Mouse (Mus musculus) embryonic fibroblast, embryonic 13.5 days (primary cell): ENCODE data around the gene Sirt7.

Experiments used
- CTCF ChIP-seq: IDR thresholded peaks from 2 replicates; pipeline ENCODE4 v1.5.1; 2011; ENCODE audit warnings: mild to moderate bottlenecking, control low read depth, low read length, moderate library complexity, borderline replicate concordance; ENCODE audit not compliant: insufficient read depth
- POLR2A ChIP-seq: IDR thresholded peaks from 2 replicates; pipeline ENCODE4 v1.6.1; 2011; ENCODE audit warnings: low read depth, mild to moderate bottlenecking, control low read depth, low read length, moderate library complexity

- peak; percentile 86 for TF ChIP-seq POLR2A
- no peak for TF ChIP-seq CTCF
Measured at GRCm38 (mm10) chr11:120617519-120618112, 7.4 kb downstream of the Sirt7 start, which contains the start of gene Pcyt2.
